Mouse (Mus musculus) T-cell, adult 2 months (primary cell): ENCODE data around the gene Dnah2.
"Not testable (repeated sequence)": the region's sequence is repeated elsewhere in the genome, so short reads cannot be mapped to it uniquely, and the experiment has no call there.

Experiments
- DNase-seq: peaks from one replicate; pipeline ENCODE4 v3.0.0; 2022; ENCODE audit warnings: low spot score

Gene Dnah2

DNA sequence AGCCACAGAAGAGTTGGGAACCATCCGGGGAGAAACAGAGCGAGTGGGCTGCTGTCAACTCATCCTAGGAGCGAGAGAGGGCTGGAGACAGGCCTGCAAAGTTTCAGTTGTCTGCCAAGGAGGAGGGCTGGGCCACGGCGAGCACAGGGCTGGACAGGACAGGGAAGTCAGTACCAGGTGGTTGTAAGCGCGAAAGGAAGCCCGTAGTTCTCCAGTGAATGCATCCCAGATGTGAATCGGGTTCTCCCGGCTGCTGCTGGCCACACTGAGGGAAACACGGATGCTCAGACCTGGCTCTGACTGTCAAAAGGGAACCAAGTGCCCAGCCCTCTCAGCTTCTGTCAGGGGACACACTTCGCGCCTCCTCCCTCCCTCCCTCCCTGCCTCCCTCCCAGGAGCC, 14.5 kb upstream of the Dnah2 start:
- DNase-seq: no peak

DNA sequence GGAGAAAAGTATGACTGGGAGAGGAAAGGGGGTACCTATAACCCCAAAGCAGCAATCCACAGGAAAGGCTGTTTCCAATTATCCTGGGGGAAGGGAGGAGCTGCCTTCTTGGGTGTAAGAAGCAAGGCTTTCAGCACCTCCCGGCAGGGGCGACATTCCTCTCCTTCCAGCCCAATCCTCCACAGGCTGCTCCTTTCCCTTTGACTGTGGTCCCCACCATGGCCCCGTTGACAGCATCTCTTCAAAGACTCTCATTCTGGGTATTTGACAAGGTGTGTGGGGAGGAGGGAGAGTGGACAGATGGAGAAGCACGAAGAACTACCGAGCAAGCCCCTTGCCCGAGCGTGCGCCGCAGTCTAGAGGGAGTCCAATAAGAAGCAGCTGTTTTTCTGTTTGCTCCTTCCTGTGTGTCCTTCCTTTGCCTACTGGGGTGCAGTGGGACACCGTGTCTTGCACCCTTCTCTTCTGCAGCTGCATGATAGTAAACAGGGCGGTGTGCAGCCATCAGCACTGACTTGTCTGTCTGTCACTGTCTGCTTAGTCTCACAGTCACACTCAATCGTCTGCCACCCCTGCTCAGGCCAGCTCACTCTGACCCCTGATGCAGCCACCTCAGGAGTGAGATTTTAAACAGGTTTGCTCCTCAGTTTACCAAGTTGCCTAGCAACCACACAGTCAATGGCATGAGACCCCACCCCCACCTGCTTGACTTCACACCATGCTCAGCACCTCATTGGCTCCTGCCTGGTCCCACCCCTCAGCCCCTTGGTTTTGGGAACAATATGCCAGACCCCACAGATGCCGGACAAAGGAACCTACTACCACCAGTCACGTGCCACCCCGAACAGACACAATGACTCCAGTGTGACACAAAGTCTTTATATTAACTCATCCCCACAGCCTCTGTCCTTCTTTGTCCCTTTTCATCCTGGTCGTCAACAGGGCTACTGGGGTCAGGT, 12.3 kb upstream of the Dnah2 start:
- no peak for DNase-seq

DNA sequence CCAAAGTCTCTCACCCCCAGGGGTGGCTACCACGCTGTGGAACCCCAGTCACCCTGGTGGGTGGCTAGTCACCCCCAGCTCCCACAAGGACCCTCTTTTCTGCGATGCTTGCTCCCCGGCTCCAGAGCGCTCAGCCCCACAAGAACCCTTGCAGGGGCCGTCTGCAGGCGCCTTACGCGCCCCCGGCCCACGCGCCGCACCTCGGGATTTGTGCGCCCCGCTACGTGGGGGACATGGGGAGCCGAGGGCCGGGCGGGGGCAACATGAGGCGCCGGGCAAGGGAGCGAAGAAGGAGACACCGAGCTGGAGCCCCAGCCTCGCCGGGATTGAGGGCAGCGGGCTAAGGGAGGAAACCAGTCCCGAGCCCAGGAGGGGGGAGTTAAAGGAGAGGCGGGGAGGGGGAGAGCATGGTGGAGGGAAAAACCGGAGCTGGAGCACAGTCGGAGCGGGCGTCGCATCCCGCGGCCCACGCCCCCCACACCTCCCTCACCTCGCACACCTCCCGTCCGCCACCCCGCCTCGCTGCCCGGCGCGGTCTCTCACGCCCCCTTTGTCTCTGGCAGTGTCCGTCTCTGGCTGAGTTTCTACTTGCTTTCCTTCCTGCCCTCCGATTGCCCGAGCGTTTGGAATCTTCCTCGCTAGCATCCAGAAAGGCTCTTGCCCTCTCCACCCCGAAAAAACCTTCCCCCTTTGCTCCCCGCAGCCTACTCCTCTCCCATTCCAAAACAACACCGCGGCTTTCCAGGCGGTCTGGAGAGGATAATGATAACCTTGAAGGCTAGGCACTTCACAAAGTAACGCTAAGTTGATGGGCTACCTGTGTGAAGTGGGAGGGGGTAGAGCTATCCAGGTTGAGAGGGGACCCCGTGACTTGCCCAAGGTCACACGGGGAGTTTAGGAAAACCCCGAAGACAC, 11.2 kb upstream of the Dnah2 start, which contains the start of gene Efnb3:
Gene Efnb3, minus strand, starts transcription at position 355 of the 915 bp plus-strand sequence.
- DNase-seq: no peak

DNA sequence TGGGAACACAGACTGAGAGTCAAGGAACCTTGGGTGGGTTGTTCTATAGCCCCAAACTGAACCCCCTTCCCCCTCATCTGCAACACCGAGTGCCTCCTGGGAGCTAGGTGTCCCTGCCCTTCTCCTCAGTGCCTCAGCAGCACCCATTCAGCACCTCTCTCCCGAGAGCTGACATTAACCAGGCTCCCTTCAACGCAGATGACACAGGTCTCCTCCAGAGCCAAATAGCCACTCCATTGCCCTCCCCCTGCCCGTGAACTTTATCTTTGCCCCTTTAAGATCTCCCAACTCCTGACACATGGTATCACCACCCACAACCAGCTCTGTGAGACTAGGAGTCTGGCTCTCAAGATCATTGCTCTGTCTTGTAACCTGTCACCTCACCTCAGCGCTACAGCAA, 10.3 kb upstream of the Dnah2 start:
- no peak for DNase-seq

DNA sequence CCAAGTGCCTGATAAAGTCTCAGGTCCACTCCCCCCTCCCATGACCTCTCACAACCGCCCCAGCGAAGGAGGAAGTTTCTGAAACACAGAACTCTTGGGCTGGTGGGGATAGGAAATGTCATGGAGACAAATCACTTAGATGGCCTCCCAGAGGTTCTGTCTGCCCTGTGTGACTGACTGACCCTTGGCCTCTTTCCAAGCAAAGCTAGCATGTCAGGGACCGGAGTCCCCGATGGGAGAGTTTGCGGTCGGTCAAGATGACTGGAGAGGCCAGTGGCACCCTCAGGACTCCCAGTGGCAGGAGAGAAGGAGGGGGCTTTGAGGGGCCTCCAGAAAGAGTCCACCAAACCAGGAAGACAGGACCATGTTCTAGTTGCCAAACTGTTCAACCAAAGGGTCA, 9.8 kb upstream of the Dnah2 start:
- DNase-seq: no peak

DNA sequence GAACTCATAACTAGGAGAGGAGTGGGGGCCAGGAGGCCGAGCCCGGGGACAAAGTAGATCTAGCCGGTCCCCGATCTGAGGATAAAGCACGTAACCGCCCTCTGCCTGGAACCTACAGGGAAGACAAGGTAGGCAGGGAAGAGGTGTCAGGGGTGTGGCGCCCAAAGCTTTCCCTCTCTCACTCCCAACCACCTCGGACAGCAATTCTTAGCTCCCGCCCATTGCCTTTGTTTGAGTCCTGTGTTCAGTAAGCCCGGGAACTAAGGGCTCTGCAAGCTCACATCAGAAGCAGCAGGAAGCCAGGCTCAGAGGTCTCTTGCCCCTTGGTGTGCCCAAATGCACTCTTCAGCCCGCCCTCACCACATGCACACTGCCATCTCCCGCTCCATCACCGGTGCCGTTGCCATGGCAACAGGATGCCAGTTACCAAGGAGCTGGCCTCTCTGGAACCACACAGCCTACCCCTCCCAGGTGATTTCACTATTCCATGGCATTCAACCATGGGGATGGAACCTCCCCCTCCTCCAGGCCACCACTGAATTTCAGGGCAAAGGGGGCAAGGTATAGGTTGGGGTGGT, 8.6 kb upstream of the Dnah2 start:
- DNase-seq: no peak

- no peak for DNase-seq
Measured at GRCm38 (mm10) chr11:69554539-69555140, 5.7 kb upstream of the Dnah2 start.

- DNase-seq: no peak
Measured at GRCm38 (mm10) chr11:69553341-69553721, 4.4 kb upstream of the Dnah2 start.

GRCm38 (mm10) chr11:69552622-69553340, 3.9 kb upstream of the Dnah2 start:
- DNase-seq: no peak

DNA sequence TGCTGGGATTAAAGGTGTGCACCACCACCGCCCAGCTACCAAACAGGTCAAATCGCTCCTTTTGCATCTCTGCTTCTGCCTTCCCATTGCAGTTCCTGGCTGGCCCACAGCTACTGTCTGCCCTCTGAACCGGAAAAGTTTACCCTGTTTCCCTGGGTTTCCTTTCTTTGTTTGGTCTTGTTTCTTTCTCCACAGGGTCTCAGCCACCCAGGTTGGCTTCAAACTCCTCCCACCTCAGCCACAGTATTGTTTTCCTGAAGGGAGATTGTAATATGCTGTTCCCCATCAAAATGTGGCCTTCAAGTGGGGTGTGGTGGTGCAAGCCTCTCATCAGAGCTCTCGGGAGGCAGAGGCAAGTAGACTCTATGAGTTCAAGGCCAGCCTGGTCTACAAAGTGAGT, 2.4 kb upstream of the Dnah2 start:
- DNase-seq: no peak

- DNase-seq: peak; percentile 8
Measured at GRCm38 (mm10) chr11:69547071-69547470, 1.8 kb downstream of the Dnah2 start.

GRCm38 (mm10) chr11:69546423-69547053, 2.4 kb downstream of the Dnah2 start:
- DNase-seq: peak; percentile 65

DNA sequence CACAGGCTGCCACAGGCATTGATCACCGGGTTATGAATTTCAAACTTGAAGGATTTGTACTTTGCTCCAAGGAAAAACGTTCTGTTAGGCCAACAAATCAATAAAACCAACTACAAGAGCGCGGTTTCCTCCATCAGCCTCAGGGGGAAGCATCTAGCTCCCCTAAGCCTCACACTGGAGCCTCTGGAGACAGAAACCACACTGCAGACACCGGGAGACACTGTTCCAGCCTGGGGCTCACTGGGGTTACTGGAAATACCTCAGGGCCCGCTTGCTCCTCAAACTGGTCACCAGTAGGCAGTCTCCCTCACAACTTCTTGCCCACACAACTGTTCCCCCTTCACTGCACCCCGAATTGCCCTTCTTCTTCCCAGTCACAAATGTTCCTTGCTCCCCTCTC, 3.0 kb downstream of the Dnah2 start:
- no peak for DNase-seq

DNA sequence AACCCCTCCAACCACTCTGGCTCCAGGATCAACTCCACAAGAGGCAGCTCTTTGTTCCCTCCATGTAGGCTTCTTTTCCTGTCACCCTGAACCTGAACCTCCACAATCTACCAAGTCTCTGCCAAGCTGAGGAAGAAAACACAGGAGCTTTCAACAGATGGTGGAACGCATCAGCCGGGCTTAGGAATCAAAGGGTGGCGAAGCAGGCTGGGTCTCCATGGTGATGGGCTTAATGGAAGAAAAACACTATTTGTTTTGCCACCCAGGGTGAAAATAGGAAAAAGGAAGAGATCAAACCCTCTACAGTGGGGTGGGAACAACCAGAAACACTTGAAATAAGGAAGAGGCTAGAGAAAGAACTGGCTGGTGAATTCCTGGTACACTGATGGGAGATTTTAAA, 5.3 kb downstream of the Dnah2 start:
- DNase-seq: no peak

- DNase-seq: not testable (repeated sequence)
Measured at GRCm38 (mm10) chr11:69541741-69542140, 7.2 kb downstream of the Dnah2 start.

- no peak for DNase-seq
Measured at GRCm38 (mm10) chr11:69540700-69541099, 8.2 kb downstream of the Dnah2 start.

GRCm38 (mm10) chr11:69534990-69535389, 13.9 kb downstream of the Dnah2 start:
- DNase-seq: no peak

GRCm38 (mm10) chr11:69532480-69533150, 16.3 kb downstream of the Dnah2 start:
- no peak for DNase-seq

DNA sequence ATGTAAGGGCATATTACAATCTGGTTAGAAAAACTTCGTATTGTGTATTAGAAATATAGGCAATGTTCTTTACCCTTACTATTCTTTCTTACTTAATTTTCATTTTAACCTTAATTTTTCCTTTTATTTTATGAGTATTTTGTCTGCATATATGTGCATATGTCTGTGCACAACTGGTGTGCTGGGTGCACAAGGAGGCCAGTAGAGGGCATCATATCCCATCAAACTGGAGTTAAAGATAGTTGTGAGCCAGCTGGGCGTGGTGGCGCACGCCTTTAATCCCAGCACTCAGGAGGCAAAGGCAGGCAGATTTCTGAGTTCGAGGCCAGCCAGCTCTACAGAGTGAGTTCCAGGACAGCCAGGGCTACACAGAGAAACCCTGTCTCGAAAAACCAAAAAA, 18.2 kb downstream of the Dnah2 start:
- not testable (repeated sequence) for DNase-seq

DNA sequence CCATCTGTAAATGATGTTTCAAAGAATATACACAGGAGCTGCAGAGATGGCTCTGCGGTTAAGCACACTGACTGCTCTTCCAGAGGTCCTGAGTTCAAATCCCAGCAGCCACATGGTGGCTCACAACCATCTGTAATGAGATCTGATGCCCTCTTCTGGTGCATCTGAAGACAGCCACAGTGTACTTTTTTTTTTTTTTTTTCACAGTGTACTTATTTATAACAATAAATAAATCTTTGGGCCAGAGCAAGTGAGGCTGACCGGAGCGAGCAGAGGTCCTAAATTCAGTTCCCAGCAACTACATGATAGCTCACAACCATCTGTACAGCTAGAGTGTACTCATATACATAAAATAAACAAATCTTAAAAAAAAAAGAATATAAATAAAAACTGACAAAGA, 18.6 kb downstream of the Dnah2 start:
- DNase-seq: not testable (repeated sequence)
